In genomic region chr8:127500206-127500605, GRCm38 (mm10) we compare ENCODE assay signal across 7 mouse cellular contexts.
DNase-seq lines count a peak whose midpoint lies in the region; ATAC-seq and TF ChIP-seq lines count a peak whose summit lies in the region.

No protein-coding gene starts in this region.

- H3K4me1 ChIP-seq in forebrain, embryonic 16.5 days (replicated peaks; ENCODE audit: control insufficient read depth, insufficient read depth, low read length), result peaks cover 30% of the 10 kb centered on the region
- H3K4me1 ChIP-seq in stomach, postnatal 0 days (replicated peaks; ENCODE audit: control insufficient read depth, insufficient read depth), result no peaks in the 10 kb centered on the region

- no peaks in the 10 kb centered on the region for H3K79me2 ChIP-seq in macrophage (ENCODE audit: inconsistent target)

- no peak overlapping the region for H3K4me3 ChIP-seq in forebrain, embryonic 16.5 days (replicated peaks; ENCODE audit: low read length)
- peak overlapping the region; percentile 24 for H3K4me3 ChIP-seq in macrophage (ENCODE audit: inconsistent target)
- H3K4me3 ChIP-seq in stomach, postnatal 0 days (ENCODE audit: low read depth, low read length), result peak overlapping the region; percentile 30

- no peak for TF ChIP-seq EP300 in stomach, postnatal 0 days (optimal IDR thresholded peaks at IDR 0.05)

- TF ChIP-seq CTCF in stomach, postnatal 0 days (IDR thresholded peaks at IDR 0.05; ENCODE audit: low read depth), result no peak

- peak; percentile 11 to 14 for DNase-seq in B cell, adult 2 months
- DNase-seq in CD8-positive naive resting alpha-beta T cell, adult 2 months (ENCODE audit: low read depth in 2 of 2, low spot score in 2 of 2), result peak; percentile 20 to 27
- no peak for DNase-seq in stomach, postnatal 0 days (ENCODE audit: low spot score)
- DNase-seq in cerebellum, adult 8-10 months, result no peak
- DNase-seq in frontal cortex, postnatal 14 days (ENCODE audit: low spot score in 2 of 2), result no peak

- peak overlapping the region; percentile 60 for H3K27ac ChIP-seq in forebrain, embryonic 16.5 days (ENCODE audit: low read length)
- no peak overlapping the region for H3K27ac ChIP-seq in macrophage
- no peak overlapping the region for H3K27ac ChIP-seq in stomach, postnatal 0 days (replicated peaks)

- no peaks in the 10 kb centered on the region for H3K9me3 ChIP-seq in forebrain, embryonic 16.5 days (ENCODE audit: control insufficient read depth, low read length)
- no peaks in the 10 kb centered on the region for H3K9me3 ChIP-seq in stomach, postnatal 0 days (ENCODE audit: control insufficient read depth, low read length)

- H3K36me3 ChIP-seq in forebrain, embryonic 16.5 days (ENCODE audit: control insufficient read depth, insufficient read depth), result no peaks in the 10 kb centered on the region
- no peaks in the 10 kb centered on the region for H3K36me3 ChIP-seq in macrophage (ENCODE audit: inconsistent target)
- no peaks in the 10 kb centered on the region for H3K36me3 ChIP-seq in stomach, postnatal 0 days (ENCODE audit: control insufficient read depth, insufficient read depth, low read length)

- H3K27me3 ChIP-seq in forebrain, embryonic 16.5 days (replicated peaks; ENCODE audit: control insufficient read depth, insufficient read depth, low read length), result no peaks in the 10 kb centered on the region
- no peaks in the 10 kb centered on the region for H3K27me3 ChIP-seq in stomach, postnatal 0 days (ENCODE audit: control insufficient read depth, insufficient read depth, low read length)

- peak; percentile 50; the same call in 1 of the 2 replicates for ATAC-seq in forebrain, embryonic 16.5 days
- no peak for ATAC-seq in stomach, postnatal 0 days (ENCODE audit: low FRiP score, low TSS enrichment)

- 7% methylated on average over 7 of the region's 7 CpGs for WGBS in forebrain, embryonic 16.5 days
- 8% methylated on average over 7 of the region's 7 CpGs for WGBS in macrophage (ENCODE audit: missing documents)
- WGBS in stomach, postnatal 0 days, result 19% methylated on average over 7 of the region's 7 CpGs

- peak overlapping the region; percentile 1; the same call in 1 of the 2 replicates for H3K9ac ChIP-seq in forebrain, embryonic 16.5 days (replicated peaks; ENCODE audit: low read depth, low read length)
- no peak overlapping the region for H3K9ac ChIP-seq in stomach, postnatal 0 days (ENCODE audit: low read length)

- H3K4me2 ChIP-seq in forebrain, embryonic 16.5 days (ENCODE audit: low read length), result peak overlapping the region; percentile 28
- peak overlapping the region; percentile 44; the same call in 1 of the 2 replicates for H3K4me2 ChIP-seq in stomach, postnatal 0 days (replicated peaks; ENCODE audit: low read depth)

Comparison
In these comparisons a context has a peak if more than half of its experiments do, and no peak if none do; other contexts are left out.
1. DNase-seq: peak in B cell, adult 2 months (2 of 2) and CD8-positive naive resting alpha-beta T cell, adult 2 months (2 of 2); none in stomach, postnatal 0 days (single experiment), cerebellum, adult 8-10 months (single experiment) and frontal cortex, postnatal 14 days (0 of 2).